Mouse (Mus musculus): Measurements from ENCODE around the gene Wdr20.

DNA sequence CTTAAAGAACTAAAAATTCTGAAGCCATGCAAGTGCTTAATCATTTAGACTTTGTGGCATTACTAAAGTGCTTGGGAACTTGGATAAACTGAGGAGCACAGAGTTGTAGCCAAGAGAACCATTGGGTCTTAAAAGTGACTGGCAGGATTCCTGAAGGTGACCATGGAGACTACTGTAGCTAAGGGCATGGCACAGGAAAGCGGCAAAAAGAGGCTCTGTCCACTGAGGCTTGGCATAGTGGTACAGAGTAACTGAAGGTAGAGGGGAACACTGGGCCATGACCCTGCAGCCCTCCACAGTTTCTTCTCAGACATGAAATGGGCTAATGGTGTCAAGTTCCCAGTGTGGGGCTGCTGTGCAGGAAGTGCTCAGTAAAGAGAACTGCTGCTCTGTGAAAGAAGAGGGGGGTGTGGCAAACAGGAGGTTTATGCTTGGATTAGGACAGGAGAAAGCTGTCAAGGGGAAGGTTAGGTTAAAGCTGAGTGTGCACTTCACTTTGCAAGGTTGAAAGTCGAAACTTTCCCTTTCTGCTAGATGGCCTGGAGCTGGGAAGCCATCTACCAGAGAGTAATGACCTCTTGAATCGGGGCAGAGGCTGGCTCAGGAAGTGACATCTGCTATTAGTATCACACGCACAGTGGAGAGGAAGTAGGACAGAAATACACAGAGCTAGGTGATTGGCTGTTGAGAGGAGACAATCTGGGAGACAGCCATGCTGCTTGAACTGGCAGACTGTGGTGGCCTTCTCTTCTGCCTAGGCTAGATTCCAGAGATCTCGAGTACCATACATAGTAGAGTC, 38.1 kb downstream of the Wdr20 start:
- no peak for TF ChIP-seq CTCF (conservative IDR thresholded peaks at IDR 0.05; ENCODE audit: low read length)
- no peak for TF ChIP-seq POU5F1 (IDR thresholded peaks at IDR 0.05; ENCODE audit: borderline replicate concordance, low read length)
